Mouse (Mus musculus): ENCODE measurements around the gene Eif4e. TPM values are rescaled to one million over a fixed set of nuclear protein-coding genes. Genes with fewer than 3 reads are reported as not detected.
A peak's percentile ranks its signal among the peaks of the same experiment; 100 is the strongest.

Gene Eif4e
- polyA plus RNA-seq, 1 experiment from 2014 or later: 297 TPM

DNA sequence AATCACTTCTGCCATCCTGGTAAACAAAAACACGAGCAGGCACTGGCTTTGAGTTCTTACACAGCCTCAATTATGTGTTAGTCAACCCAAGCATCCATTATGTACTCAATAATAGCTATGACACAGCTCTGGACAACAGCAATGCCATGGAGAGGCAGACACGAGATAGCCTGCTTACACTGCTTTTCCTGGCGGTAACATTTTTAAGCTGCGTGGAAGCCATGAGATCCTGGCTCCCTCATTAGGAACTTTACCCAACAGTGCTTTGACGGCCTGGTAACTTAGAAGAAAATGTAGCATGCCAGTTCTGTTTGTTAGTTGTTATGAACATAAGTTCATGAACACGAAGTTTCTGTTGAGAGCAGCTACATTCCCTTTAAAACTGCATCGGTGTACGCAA, 485 bp upstream of the Eif4e start:
- Histone ChIP-seq H3K4me1 (peaks cover 18% of the 10 kb centered on the region), H3K9ac (no peak overlapping the region), H3K36me3 (no peaks in the 10 kb centered on the region), H3K27me3 (no peaks in the 10 kb centered on the region), H3K27ac (peak overlapping the region; percentile 97; the same call in 1 of the 2 replicates), H3K4me2 (no peak overlapping the region), H3K9me3 (no peaks in the 10 kb centered on the region), H3K4me3 (no peak overlapping the region)
- WGBS: 64% methylated on average over 8 of the region's 8 CpGs
- no peak for ATAC-seq (ENCODE audit: insufficient number of reproducible peaks, low FRiP score, low TSS enrichment, low read depth)

- H3K9me3 ChIP-seq: no peaks in the 10 kb centered on the region
- WGBS: under 1% methylated on average over 77 of the region's 85 CpGs
Measured at GRCm38 (mm10) chr3:138526916-138527666, 1.1 kb downstream of the Eif4e start.

DNA sequence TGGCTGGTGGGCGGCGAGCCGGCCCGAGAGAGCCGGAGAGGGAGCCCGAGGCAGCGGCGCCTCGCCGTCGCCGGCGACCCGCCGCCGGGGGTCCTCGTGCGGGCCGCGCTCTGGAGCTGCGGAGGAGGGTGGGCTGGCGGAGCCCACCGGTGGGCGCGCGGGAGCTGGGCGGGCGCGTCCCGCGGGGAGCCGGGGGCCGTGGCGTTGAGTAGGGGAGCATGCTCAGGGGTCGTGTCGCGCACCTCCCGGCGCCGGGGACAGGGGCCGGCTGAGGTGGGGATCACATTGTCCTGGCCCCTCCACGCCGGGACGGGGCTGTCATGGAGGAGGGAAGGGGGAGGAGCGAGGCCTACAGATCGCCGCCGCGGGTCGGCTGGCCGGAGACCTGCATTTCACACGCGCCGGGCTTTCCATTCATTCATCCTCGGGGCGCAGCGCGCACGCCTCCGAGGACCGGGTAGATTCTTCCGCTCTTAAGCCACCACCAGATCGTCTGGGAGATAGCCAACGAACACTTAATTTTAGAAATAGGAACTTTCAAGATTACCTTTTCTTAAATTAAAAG, 1.8 kb downstream of the Eif4e start:
- peaks cover 19% of the 10 kb centered on the region for H3K4me1 ChIP-seq
- peak; percentile 52 for ATAC-seq (ENCODE audit: insufficient number of reproducible peaks, low FRiP score, low TSS enrichment, low read depth)

More at GRCm38 (mm10) chr3:138526916-138527666, 1.1 kb downstream of the Eif4e start:
- H3K9ac ChIP-seq: peak overlapping the region; percentile 98
- peak overlapping the region; percentile 97 for H3K27ac ChIP-seq
- peak overlapping the region; percentile 99 for H3K4me3 ChIP-seq
- peaks cover 19% of the 10 kb centered on the region for H3K4me1 ChIP-seq
- H3K4me2 ChIP-seq: peak overlapping the region; percentile 81
- no peaks in the 10 kb centered on the region for H3K36me3 ChIP-seq
- H3K27me3 ChIP-seq: no peaks in the 10 kb centered on the region
- ATAC-seq (ENCODE audit: insufficient number of reproducible peaks, low FRiP score, low TSS enrichment, low read depth): peak; percentile 95

GRCm38 (mm10) chr3:138528265-138528664, 2.3 kb downstream of the Eif4e start:
- H3K36me3 ChIP-seq: no peaks in the 10 kb centered on the region
- 0 out of 2 replicates have a peak overlapping the region, but pooled peaks have one; percentile 92 for H3K27ac ChIP-seq
- peaks cover 19% of the 10 kb centered on the region for H3K4me1 ChIP-seq
- no peaks in the 10 kb centered on the region for H3K27me3 ChIP-seq
- peak overlapping the region; percentile 98 for H3K9ac ChIP-seq
- ATAC-seq (ENCODE audit: insufficient number of reproducible peaks, low FRiP score, low TSS enrichment, low read depth): no peak
- peak overlapping the region; percentile 99 for H3K4me3 ChIP-seq
- under 1% methylated on average over 16 of the region's 16 CpGs for WGBS
- H3K9me3 ChIP-seq: no peaks in the 10 kb centered on the region
- H3K4me2 ChIP-seq: peak overlapping the region; percentile 57

More for the DNA sequence above, 1.8 kb downstream of the Eif4e start:
- no peaks in the 10 kb centered on the region for H3K9me3 ChIP-seq
- peak overlapping the region; percentile 57 for H3K4me2 ChIP-seq
- under 1% methylated on average over 51 of the region's 64 CpGs for whole genome bisulfite sequencing
- peak overlapping the region; percentile 98 for H3K9ac ChIP-seq
- peak overlapping the region; percentile 92 for H3K27ac ChIP-seq
- H3K27me3 ChIP-seq: no peaks in the 10 kb centered on the region
- no peaks in the 10 kb centered on the region for H3K36me3 ChIP-seq
- H3K4me3 ChIP-seq: peak overlapping the region; percentile 99

GRCm38 (mm10) chr3:138530578-138531478, 4.8 kb downstream of the Eif4e start:
- H3K9me3 ChIP-seq: no peaks in the 10 kb centered on the region
- 76% methylated on average over 8 of the region's 8 CpGs for WGBS
- H3K4me2 ChIP-seq: no peak overlapping the region
- no peaks in the 10 kb centered on the region for H3K27me3 ChIP-seq
- H3K36me3 ChIP-seq: peaks cover 1% of the 10 kb centered on the region
- H3K9ac ChIP-seq: no peak overlapping the region
- no peak for ATAC-seq (ENCODE audit: insufficient number of reproducible peaks, low FRiP score, low TSS enrichment, low read depth)
- no peak overlapping the region for H3K4me3 ChIP-seq
- H3K27ac ChIP-seq: no peak overlapping the region
- H3K4me1 ChIP-seq: peaks cover 18% of the 10 kb centered on the region

GRCm38 (mm10) chr3:138531479-138532181, 5.7 kb downstream of the Eif4e start:
- H3K4me2 ChIP-seq: no peak overlapping the region
- no peak for ATAC-seq (ENCODE audit: insufficient number of reproducible peaks, low FRiP score, low TSS enrichment, low read depth)
- H3K27me3 ChIP-seq: no peaks in the 10 kb centered on the region
- H3K4me3 ChIP-seq: no peak overlapping the region
- no peak overlapping the region for H3K27ac ChIP-seq
- no peak overlapping the region for H3K9ac ChIP-seq
- 74% methylated on average over 12 of the region's 12 CpGs for WGBS
- H3K36me3 ChIP-seq: peaks cover 7% of the 10 kb centered on the region
- H3K9me3 ChIP-seq: no peaks in the 10 kb centered on the region
- peaks cover 12% of the 10 kb centered on the region; the same call in 1 of the 2 replicates for H3K4me1 ChIP-seq

DNA sequence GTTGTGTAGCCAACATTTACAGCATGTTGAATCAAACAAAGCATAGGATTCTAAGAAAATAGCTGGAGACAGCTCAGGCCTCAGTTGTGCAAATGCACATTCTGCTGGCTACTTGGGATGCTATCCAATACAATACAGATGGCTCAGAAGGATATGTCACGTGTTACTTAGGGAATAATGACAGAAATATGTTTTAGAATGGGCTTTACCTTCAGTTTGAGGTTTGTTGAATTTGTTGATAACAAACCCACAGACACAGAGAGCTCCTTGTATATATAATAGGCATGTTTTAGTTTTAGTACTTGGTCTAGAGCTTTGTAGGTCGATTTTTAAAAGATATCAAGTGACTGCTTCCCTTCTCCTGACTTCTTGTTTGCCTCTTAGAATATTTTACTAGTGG, 6.8 kb downstream of the Eif4e start:
- WGBS: 50% methylated on average over 2 of the region's 2 CpGs
- Histone ChIP-seq H3K27me3 (no peaks in the 10 kb centered on the region), H3K4me1 (peaks cover 12% of the 10 kb centered on the region; the same call in 1 of the 2 replicates), H3K9me3 (no peaks in the 10 kb centered on the region), H3K4me2 (no peak overlapping the region), H3K4me3 (no peak overlapping the region), H3K36me3 (peaks cover 7% of the 10 kb centered on the region), H3K9ac (no peak overlapping the region), H3K27ac (no peak overlapping the region)
- ATAC-seq (ENCODE audit: insufficient number of reproducible peaks, low FRiP score, low TSS enrichment, low read depth): no peak

GRCm38 (mm10) chr3:138536031-138536430, 10.1 kb downstream of the Eif4e start:
- no peak overlapping the region for H3K4me2 ChIP-seq
- 90% methylated on average over 2 of the region's 2 CpGs for WGBS
- H3K9me3 ChIP-seq: no peaks in the 10 kb centered on the region
- peaks cover 7% of the 10 kb centered on the region for H3K36me3 ChIP-seq
- H3K27ac ChIP-seq: no peak overlapping the region
- H3K4me1 ChIP-seq: no peaks in the 10 kb centered on the region
- no peak for ATAC-seq (ENCODE audit: insufficient number of reproducible peaks, low FRiP score, low TSS enrichment, low read depth)
- H3K27me3 ChIP-seq: no peaks in the 10 kb centered on the region
- H3K4me3 ChIP-seq: no peak overlapping the region
- H3K9ac ChIP-seq: no peak overlapping the region

DNA sequence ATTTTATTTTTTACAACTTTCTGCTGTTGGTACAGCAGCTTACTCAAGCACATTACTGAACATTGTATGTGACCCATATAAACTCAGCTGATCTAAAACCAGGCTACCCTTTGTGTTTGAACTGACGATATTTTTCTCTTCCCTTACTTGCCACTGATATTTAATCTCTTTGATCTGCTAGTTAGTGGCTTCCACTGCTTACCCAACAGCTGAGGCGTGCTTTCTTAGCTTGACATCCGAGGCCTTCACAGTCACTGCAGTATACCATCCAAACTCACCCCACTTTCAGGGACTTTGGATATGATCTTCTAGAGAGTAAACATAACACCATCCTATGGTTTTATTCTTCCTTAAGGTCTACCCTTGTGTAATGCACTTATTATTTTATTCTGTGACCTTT, 16.6 kb downstream of the Eif4e start:
- no peak overlapping the region for H3K27ac ChIP-seq
- H3K27me3 ChIP-seq: no peaks in the 10 kb centered on the region
- H3K9me3 ChIP-seq: no peaks in the 10 kb centered on the region
- H3K4me2 ChIP-seq: no peak overlapping the region
- peaks cover 5% of the 10 kb centered on the region; the same call in 1 of the 2 replicates for H3K4me1 ChIP-seq
- 60% methylated on average over 3 of the region's 3 CpGs for WGBS
- H3K36me3 ChIP-seq: peaks cover 4% of the 10 kb centered on the region; the same call in 1 of the 2 replicates
- H3K4me3 ChIP-seq: no peak overlapping the region
- ATAC-seq (ENCODE audit: insufficient number of reproducible peaks, low FRiP score, low TSS enrichment, low read depth): no peak
- no peak overlapping the region for H3K9ac ChIP-seq

- no peak overlapping the region for H3K9ac ChIP-seq
- H3K4me3 ChIP-seq: no peak overlapping the region
- H3K4me2 ChIP-seq: no peak overlapping the region
- no peaks in the 10 kb centered on the region for H3K9me3 ChIP-seq
- no peaks in the 10 kb centered on the region for H3K27me3 ChIP-seq
- peaks cover 4% of the 10 kb centered on the region; the same call in 1 of the 2 replicates for H3K36me3 ChIP-seq
- no peak overlapping the region for H3K27ac ChIP-seq
- H3K4me1 ChIP-seq: peaks cover 5% of the 10 kb centered on the region; the same call in 1 of the 2 replicates
- WGBS: 86% methylated on average over 4 of the region's 4 CpGs
- ATAC-seq (ENCODE audit: insufficient number of reproducible peaks, low FRiP score, low TSS enrichment, low read depth): no peak
Measured at GRCm38 (mm10) chr3:138544117-138544516, 18.1 kb downstream of the Eif4e start.

- Histone ChIP-seq H3K36me3 (peaks cover 18% of the 10 kb centered on the region), H3K9ac (no peak overlapping the region), H3K27me3 (no peaks in the 10 kb centered on the region), H3K27ac (no peak overlapping the region), H3K4me3 (no peak overlapping the region), H3K4me1 (peaks cover 5% of the 10 kb centered on the region; the same call in 1 of the 2 replicates), H3K4me2 (no peak overlapping the region), H3K9me3 (no peaks in the 10 kb centered on the region)
- no peak for ATAC-seq (ENCODE audit: insufficient number of reproducible peaks, low FRiP score, low TSS enrichment, low read depth)
- WGBS: 70% methylated on average over 2 of the region's 2 CpGs
Measured at GRCm38 (mm10) chr3:138546678-138547077, 20.7 kb downstream of the Eif4e start.
